Mouse (Mus musculus) olfactory bulb, adult 2 months (tissue): ENCODE measurements around the gene Olfr95.

Experiments
- CTCF ChIP-seq: fragments of 200-500 bp; IDR thresholded peaks from 2 replicates; pipeline ENCODE4 v1.5.1; 2012; ENCODE audit warnings: low read depth, mild to moderate bottlenecking, low read length, moderate library complexity; ENCODE audit not compliant: insufficient read depth
- POLR2A ChIP-seq: fragments of 200-500 bp; IDR thresholded peaks from 2 replicates; pipeline ENCODE4 v1.6.1; 2012; ENCODE audit warnings: mild to moderate bottlenecking, low read depth, low read length, moderate library complexity; ENCODE audit not compliant: insufficient read depth

GRCm38 (mm10) chr17:37210884-37211768, 1.8 kb downstream of the Olfr95 start:
- TF ChIP-seq CTCF (no peak), POLR2A (no peak)
